Mouse (Mus musculus): ENCODE results near the gene Tmem9b. TPM values are rescaled to one million over a fixed set of nuclear protein-coding genes. Genes with fewer than 3 reads are reported as not detected.

The Tmem9b gene
- polyA plus RNA-seq, 1 experiment from 2014 or later, result 18.0 TPM

- no peak for DNase-seq (ENCODE audit: low spot score)
- no peaks in the 10 kb centered on the region for H3K27me3 ChIP-seq (ENCODE audit: low read depth, poor library complexity, severe bottlenecking)
- no peak overlapping the region for H3K4me3 ChIP-seq
- no peaks in the 10 kb centered on the region for H3K36me3 ChIP-seq
- H3K4me1 ChIP-seq, result no peaks in the 10 kb centered on the region
- H3K27ac ChIP-seq, result no peak overlapping the region
- H3K9me3 ChIP-seq (replicated peaks), result no peaks in the 10 kb centered on the region
- WGBS, result 99% methylated on average over 8 of the region's 8 CpGs
Measured at GRCm38 (mm10) chr7:109723114-109723513, 29.6 kb downstream of the Tmem9b start.

- no peak overlapping the region for H3K27ac ChIP-seq
- no peaks in the 10 kb centered on the region for H3K27me3 ChIP-seq (ENCODE audit: low read depth, poor library complexity, severe bottlenecking)
- DNase-seq (ENCODE audit: low spot score), result no peak
- no peaks in the 10 kb centered on the region for H3K4me1 ChIP-seq
- WGBS, result 92% methylated on average over 2 of the region's 2 CpGs
- H3K36me3 ChIP-seq, result no peaks in the 10 kb centered on the region
- H3K9me3 ChIP-seq (replicated peaks), result no peaks in the 10 kb centered on the region
- H3K4me3 ChIP-seq, result no peak overlapping the region
Measured at GRCm38 (mm10) chr7:109722618-109723017, 30.1 kb downstream of the Tmem9b start.

GRCm38 (mm10) chr7:109719286-109719685 lies 33.4 kb downstream of the Tmem9b start:
- Histone ChIP-seq H3K27ac (no peak overlapping the region), H3K4me3 (no peak overlapping the region), H3K27me3 (ENCODE audit: low read depth, poor library complexity, severe bottlenecking) (no peaks in the 10 kb centered on the region), H3K4me1 (no peaks in the 10 kb centered on the region), H3K36me3 (no peaks in the 10 kb centered on the region), H3K9me3 (replicated peaks) (no peaks in the 10 kb centered on the region)
- 65% methylated on average over 9 of the region's 9 CpGs for WGBS
- DNase-seq (ENCODE audit: low spot score), result no peak

GRCm38 (mm10) chr7:109713434-109713982 lies 39.2 kb downstream of the Tmem9b start:
- Histone ChIP-seq H3K27ac (no peak overlapping the region), H3K36me3 (peaks cover 46% of the 10 kb centered on the region), H3K4me3 (no peak overlapping the region), H3K4me1 (no peaks in the 10 kb centered on the region), H3K27me3 (ENCODE audit: low read depth, poor library complexity, severe bottlenecking) (no peaks in the 10 kb centered on the region), H3K9me3 (replicated peaks) (no peaks in the 10 kb centered on the region)
- WGBS, result 90% methylated on average over 2 of the region's 2 CpGs
- DNase-seq (ENCODE audit: low spot score), result no peak

- 90% methylated on average over 7 of the region's 7 CpGs for WGBS
- H3K4me3 ChIP-seq, result no peak overlapping the region
- H3K27ac ChIP-seq, result no peak overlapping the region
- no peaks in the 10 kb centered on the region for H3K9me3 ChIP-seq (replicated peaks)
- no peak for DNase-seq (ENCODE audit: low spot score)
- H3K36me3 ChIP-seq, result peaks cover 59% of the 10 kb centered on the region
- no peaks in the 10 kb centered on the region for H3K4me1 ChIP-seq
- H3K27me3 ChIP-seq (ENCODE audit: low read depth, poor library complexity, severe bottlenecking), result no peaks in the 10 kb centered on the region
Measured at GRCm38 (mm10) chr7:109712198-109712597, 40.5 kb downstream of the Tmem9b start.

- no peaks in the 10 kb centered on the region for H3K4me1 ChIP-seq
- H3K27me3 ChIP-seq (ENCODE audit: low read depth, poor library complexity, severe bottlenecking), result no peaks in the 10 kb centered on the region
- H3K9me3 ChIP-seq (replicated peaks), result no peaks in the 10 kb centered on the region
- 88% methylated on average over 1 of the region's 1 CpGs for WGBS
- peaks cover 59% of the 10 kb centered on the region for H3K36me3 ChIP-seq
- DNase-seq (ENCODE audit: low spot score), result no peak
- H3K27ac ChIP-seq, result no peak overlapping the region
- no peak overlapping the region for H3K4me3 ChIP-seq
Measured at GRCm38 (mm10) chr7:109710069-109710468, 42.6 kb downstream of the Tmem9b start.

- no peak for DNase-seq (ENCODE audit: low spot score)
Measured at GRCm38 (mm10) chr7:109708961-109709382, 43.7 kb downstream of the Tmem9b start.

GRCm38 (mm10) chr7:109707023-109707785 lies 45.5 kb downstream of the Tmem9b start:
- WGBS, result 59% methylated on average over 4 of the region's 4 CpGs
- Histone ChIP-seq H3K36me3 (peaks cover 47% of the 10 kb centered on the region), H3K27ac (no peak overlapping the region), H3K4me3 (no peak overlapping the region), H3K27me3 (ENCODE audit: low read depth, poor library complexity, severe bottlenecking) (0 out of 2 replicates have a peak, but pooled peaks cover 6% of the 10 kb centered on the region), H3K4me1 (peaks cover 14% of the 10 kb centered on the region; the same call in 1 of the 2 replicates), H3K9me3 (replicated peaks) (no peaks in the 10 kb centered on the region)
- peak; percentile 43 for DNase-seq (ENCODE audit: low spot score)

More at GRCm38 (mm10) chr7:109708961-109709382, 43.7 kb downstream of the Tmem9b start:
- Histone ChIP-seq H3K36me3 (peaks cover 59% of the 10 kb centered on the region), H3K4me3 (no peak overlapping the region), H3K9me3 (replicated peaks) (no peaks in the 10 kb centered on the region), H3K27ac (no peak overlapping the region), H3K27me3 (ENCODE audit: low read depth, poor library complexity, severe bottlenecking) (no peaks in the 10 kb centered on the region), H3K4me1 (peaks cover 3% of the 10 kb centered on the region; the same call in 1 of the 2 replicates)
- WGBS, result 72% methylated on average over 3 of the region's 3 CpGs

GRCm38 (mm10) chr7:109704461-109704860 lies 48.2 kb downstream of the Tmem9b start:
- Histone ChIP-seq H3K4me3 (peak overlapping the region; percentile 76), H3K36me3 (peaks cover 20% of the 10 kb centered on the region), H3K4me1 (peaks cover 14% of the 10 kb centered on the region; the same call in 1 of the 2 replicates), H3K9me3 (replicated peaks) (no peaks in the 10 kb centered on the region), H3K27me3 (ENCODE audit: low read depth, poor library complexity, severe bottlenecking) (0 out of 2 replicates have a peak, but pooled peaks cover 6% of the 10 kb centered on the region), H3K27ac (peak overlapping the region; percentile 93; the same call in 1 of the 2 replicates)
- DNase-seq (ENCODE audit: low spot score), result no peak
- WGBS, result 74% methylated on average over 3 of the region's 3 CpGs

GRCm38 (mm10) chr7:109704016-109704377 lies 48.7 kb downstream of the Tmem9b start:
- peaks cover 14% of the 10 kb centered on the region; the same call in 1 of the 2 replicates for H3K4me1 ChIP-seq
- H3K9me3 ChIP-seq (replicated peaks), result no peaks in the 10 kb centered on the region
- WGBS, result 3% methylated on average over 17 of the region's 17 CpGs
- peak overlapping the region; percentile 93 for H3K27ac ChIP-seq
- 0 out of 2 replicates have a peak, but pooled peaks cover 6% of the 10 kb centered on the region for H3K27me3 ChIP-seq (ENCODE audit: low read depth, poor library complexity, severe bottlenecking)
- peaks cover 17% of the 10 kb centered on the region for H3K36me3 ChIP-seq
- DNase-seq (ENCODE audit: low spot score), result no peak
- peak overlapping the region; percentile 76 for H3K4me3 ChIP-seq

- peak within 1 kb of the TSS; percentile 93 for H3K27ac ChIP-seq
- WGBS, result under 1% methylated on average over 61 of the region's 61 CpGs
- no peaks in the 10 kb centered on the region for H3K9me3 ChIP-seq (replicated peaks)
- peak; percentile 99 for DNase-seq (ENCODE audit: low spot score)
- peak within 1 kb of the TSS; percentile 76 for H3K4me3 ChIP-seq
- H3K4me1 ChIP-seq, result peaks cover 14% of the 10 kb centered on the region; the same call in 1 of the 2 replicates
- H3K36me3 ChIP-seq, result peaks cover 11% of the 10 kb centered on the region
- 0 out of 2 replicates have a peak, but pooled peaks cover 6% of the 10 kb centered on the region for H3K27me3 ChIP-seq (ENCODE audit: low read depth, poor library complexity, severe bottlenecking)
Measured at GRCm38 (mm10) chr7:109703190-109704015, 49.3 kb downstream of the Tmem9b start, which contains the start of the genes St5 and Akip1. Gene St5 (minus strand): TSS chr7:109703605. Gene Akip1 (plus strand): TSS chr7:109703690.

- peak overlapping the region; percentile 76 for H3K4me3 ChIP-seq
- peaks cover 14% of the 10 kb centered on the region; the same call in 1 of the 2 replicates for H3K4me1 ChIP-seq
- H3K36me3 ChIP-seq, result peaks cover 5% of the 10 kb centered on the region
- no peak overlapping the region for H3K27ac ChIP-seq
- WGBS, result 34% methylated on average over 4 of the region's 4 CpGs
- H3K27me3 ChIP-seq (ENCODE audit: low read depth, poor library complexity, severe bottlenecking), result 0 out of 2 replicates have a peak, but pooled peaks cover 6% of the 10 kb centered on the region
- DNase-seq (ENCODE audit: low spot score), result no peak
- H3K9me3 ChIP-seq (replicated peaks), result no peaks in the 10 kb centered on the region
Measured at GRCm38 (mm10) chr7:109702721-109703120, 50.0 kb downstream of the Tmem9b start.

All from limb, embryonic 10.5 days (tissue).